In genomic region chr11:47987893-47988267, GRCm38 (mm10) we compare ENCODE assay signal across 8 mouse cellular contexts. TPM values are rescaled to one million over a fixed set of nuclear protein-coding genes. Genes with fewer than 3 reads are reported as not detected.
A peak's percentile ranks its signal among the peaks of the same experiment; 100 is the strongest.
DNase-seq lines count a peak whose midpoint lies in the region; ATAC-seq and TF ChIP-seq lines count a peak whose summit lies in the region.
"Had no signal": no experiment of that assay in that cellular context is flagged by ENCODE, and none has a peak within 500 bp of the region (broad histone marks: within the 10 kb centered on the region; RNA-seq: fewer than 3 reads in every experiment).

No protein-coding gene starts in this region.

- intact Hi-C loops in left cerebral cortex, postnatal 14 days (cut with DNase I) = no loop called here

- H3K27me3 ChIP-seq in liver, embryonic 12.5 days (replicated peaks) = peaks cover 50% of the 10 kb centered on the region
- H3K27me3 ChIP-seq in liver, postnatal 0 days (ENCODE audit: insufficient read depth, low read length) = peaks cover 18% of the 10 kb centered on the region
- peaks cover 19% of the 10 kb centered on the region for H3K27me3 ChIP-seq in forebrain, embryonic 13.5 days

- no peak overlapping the region for H3K9ac ChIP-seq in liver, embryonic 12.5 days
- H3K9ac ChIP-seq in liver, postnatal 0 days (replicated peaks) = no peak overlapping the region
- H3K9ac ChIP-seq in forebrain, embryonic 13.5 days = peak overlapping the region; percentile 78

- peak overlapping the region; percentile 51; the same call in 1 of the 2 replicates for H3K4me3 ChIP-seq in liver, embryonic 12.5 days
- H3K4me3 ChIP-seq in liver, postnatal 0 days (ENCODE audit: low read depth, low read length) = no peak overlapping the region
- peak overlapping the region; percentile 76 for H3K4me3 ChIP-seq in forebrain, embryonic 13.5 days

- 10% methylated on average over 12 of the region's 12 CpGs for WGBS in liver, embryonic 12.5 days (ENCODE audit: insufficient replicate concordance)
- WGBS in liver, postnatal 0 days (ENCODE audit: insufficient replicate concordance) = 14% methylated on average over 12 of the region's 12 CpGs
- 10% methylated on average over 12 of the region's 12 CpGs for WGBS in forebrain, embryonic 13.5 days

- TF ChIP-seq EP300 in liver, postnatal 0 days (IDR thresholded peaks at IDR 0.05; ENCODE audit: low read depth) = no peak

- H3K27ac ChIP-seq in liver, embryonic 12.5 days = no peak overlapping the region
- no peak overlapping the region for H3K27ac ChIP-seq in liver, postnatal 0 days (ENCODE audit: low read depth)
- no peak overlapping the region for H3K27ac ChIP-seq in forebrain, embryonic 13.5 days

- ATAC-seq in liver, embryonic 12.5 days = no peak
- ATAC-seq in liver, postnatal 0 days = no peak
- no peak for ATAC-seq in forebrain, embryonic 13.5 days
- ATAC-seq in megakaryocyte progenitor cell, adult 5-6 weeks (replicated peaks; ENCODE audit: poor library complexity) = no peak

- TF ChIP-seq CTCF in liver, postnatal 0 days (IDR thresholded peaks at IDR 0.05; ENCODE audit: low read depth) = no peak

- DNase-seq in liver, postnatal 0 days = no peak
- peak; percentile 5 for DNase-seq in left cerebral cortex, postnatal 14 days (ENCODE audit: low spot score in 2 of 2)
- DNase-seq in right cerebral cortex, postnatal 14 days = peak; percentile 7
- DNase-seq in gastrocnemius, adult 8-10 months (ENCODE audit: low spot score in 2 of 2) = no peak
- DNase-seq: adrenal gland, adult 8-10 months had no signal

- no peaks in the 10 kb centered on the region for H3K36me3 ChIP-seq in liver, embryonic 12.5 days
- H3K36me3 ChIP-seq in liver, postnatal 0 days (replicated peaks; ENCODE audit: insufficient read depth, low read length) = no peaks in the 10 kb centered on the region
- H3K36me3 ChIP-seq in forebrain, embryonic 13.5 days (ENCODE audit: poor library complexity, severe bottlenecking) = no peaks in the 10 kb centered on the region

- H3K4me1 ChIP-seq in liver, embryonic 12.5 days = no peaks in the 10 kb centered on the region
- no peaks in the 10 kb centered on the region for H3K4me1 ChIP-seq in liver, postnatal 0 days (ENCODE audit: insufficient read depth)
- peaks cover 12% of the 10 kb centered on the region for H3K4me1 ChIP-seq in forebrain, embryonic 13.5 days

- H3K4me2 ChIP-seq in liver, embryonic 12.5 days = peak overlapping the region; percentile 71
- no peak overlapping the region for H3K4me2 ChIP-seq in liver, postnatal 0 days (ENCODE audit: low read depth, low read length)
- peak overlapping the region; percentile 92 for H3K4me2 ChIP-seq in forebrain, embryonic 13.5 days

- no peaks in the 10 kb centered on the region for H3K9me3 ChIP-seq in liver, embryonic 12.5 days (replicated peaks)
- H3K9me3 ChIP-seq in liver, postnatal 0 days (ENCODE audit: low read length) = no peaks in the 10 kb centered on the region
- H3K9me3 ChIP-seq in forebrain, embryonic 13.5 days (replicated peaks) = no peaks in the 10 kb centered on the region

RNA-seq across cellular contexts. Expression of gene Sgcd, which starts 0.9 kb away (rescaled TPM):
- polyA plus RNA-seq in liver, embryonic 12.5 days (2016; fragmentation: Nextera tagmentation; extraction: Ambion mirVana) = 0.23 and 0.53 TPM in 2 replicates
- 0.05 and 0.09 TPM in 2 replicates for polyA plus RNA-seq in liver, postnatal 0 days (2015; fragmentation: Nextera tagmentation; extraction: Ambion mirVana)
- 1.6 and 2.7 TPM in 2 replicates for polyA plus RNA-seq in forebrain, embryonic 13.5 days (2015; fragmentation: Nextera tagmentation; extraction: Ambion mirVana)
- total RNA-seq in left cerebral cortex, postnatal 14 days (2021) = 10 to 100 TPM; 14.1 to 16.8 TPM
- 10 to 100 TPM; 62.6 to 82.0 (median 77.1) TPM for total RNA-seq in gastrocnemius, adult 8-10 months (2022)
- not detected in 2 replicates for total RNA-seq in megakaryocyte progenitor cell, adult 5-6 weeks (2015)
- not detected in 2 replicates for total RNA-seq in megakaryocyte progenitor cell, adult 5-6 weeks (2017)

Comparison
In these comparisons a context has a peak if more than half of its experiments do, and no peak if none do; other contexts are left out.
1. DNase-seq: peak in left cerebral cortex, postnatal 14 days (2 of 2) and right cerebral cortex, postnatal 14 days (single experiment); none in liver, postnatal 0 days (single experiment) and gastrocnemius, adult 8-10 months (0 of 2).
2. RNA of gene Sgcd, which starts 0.9 kb away (total RNA-seq): 62.6 to 82.0 TPM in gastrocnemius, adult 8-10 months and 14.1 to 16.8 TPM in left cerebral cortex, postnatal 14 days; not detected in megakaryocyte progenitor cell, adult 5-6 weeks; every median in the first group is over 10 times any median in the second.